11 mouse cellular contexts compared by ENCODE assay signal in genomic region chr19:36734308-36735038, GRCm38 (mm10). TPM values are rescaled to one million over a fixed set of nuclear protein-coding genes. Genes with fewer than 3 reads are reported as not detected.
A peak's percentile ranks its signal among the peaks of the same experiment; 100 is the strongest.
DNase-seq lines count a peak whose midpoint lies in the region; ATAC-seq and TF ChIP-seq lines count a peak whose summit lies in the region.
"Had no signal": no experiment of that assay in that cellular context is flagged by ENCODE, and none has a peak within 500 bp of the region (broad histone marks: within the 10 kb centered on the region; RNA-seq: fewer than 3 reads in every experiment).

No protein-coding gene starts in this region.

- H3K9me3 ChIP-seq in embryonic facial prominence, embryonic 13.5 days, result no peaks in the 10 kb centered on the region
- no peaks in the 10 kb centered on the region for H3K9me3 ChIP-seq in embryonic facial prominence, embryonic 10.5 days
- H3K9me3 ChIP-seq in kidney, postnatal 0 days (replicated peaks; ENCODE audit: low read length), result no peaks in the 10 kb centered on the region
- 0 out of 2 replicates have a peak, but pooled peaks cover 4% of the 10 kb centered on the region for H3K9me3 ChIP-seq in heart, embryonic 13.5 days

- peaks cover 21% of the 10 kb centered on the region for H3K4me1 ChIP-seq in embryonic facial prominence, embryonic 13.5 days
- H3K4me1 ChIP-seq in embryonic facial prominence, embryonic 10.5 days, result peaks cover 4% of the 10 kb centered on the region; the same call in 1 of the 2 replicates
- peaks cover 5% of the 10 kb centered on the region; the same call in 1 of the 2 replicates for H3K4me1 ChIP-seq in kidney, postnatal 0 days (replicated peaks; ENCODE audit: insufficient read depth, low read length)
- H3K4me1 ChIP-seq in heart, embryonic 13.5 days, result peaks cover 51% of the 10 kb centered on the region

- peak overlapping the region; percentile 80 for H3K4me2 ChIP-seq in embryonic facial prominence, embryonic 13.5 days
- peak overlapping the region; percentile 71 for H3K4me2 ChIP-seq in kidney, postnatal 0 days (ENCODE audit: low read length)
- H3K4me2 ChIP-seq in heart, embryonic 13.5 days, result peak overlapping the region; percentile 72

- no peak overlapping the region for H3K9ac ChIP-seq in embryonic facial prominence, embryonic 13.5 days
- H3K9ac ChIP-seq in kidney, postnatal 0 days (ENCODE audit: low read depth, low read length), result no peak overlapping the region
- H3K9ac ChIP-seq in heart, embryonic 13.5 days, result peak overlapping the region; percentile 94

- peak; percentile 25; the same call in 1 of the 2 replicates for TF ChIP-seq CTCF in kidney, postnatal 0 days (IDR thresholded peaks at IDR 0.05; ENCODE audit: low read depth)

- H3K4me3 ChIP-seq in embryonic facial prominence, embryonic 13.5 days, result no peak overlapping the region
- no peak overlapping the region for H3K4me3 ChIP-seq in embryonic facial prominence, embryonic 10.5 days
- H3K4me3 ChIP-seq in kidney, postnatal 0 days (replicated peaks; ENCODE audit: low read depth, low read length), result no peak overlapping the region
- peak overlapping the region; percentile 74 for H3K4me3 ChIP-seq in heart, embryonic 13.5 days

- 74% methylated on average over 10 of the region's 10 CpGs for WGBS in embryonic facial prominence, embryonic 13.5 days
- 84% methylated on average over 10 of the region's 10 CpGs for WGBS in embryonic facial prominence, embryonic 10.5 days
- 71% methylated on average over 10 of the region's 10 CpGs for WGBS in kidney, postnatal 0 days
- 34% methylated on average over 10 of the region's 10 CpGs for WGBS in heart, embryonic 13.5 days

- peaks cover 22% of the 10 kb centered on the region for H3K36me3 ChIP-seq in embryonic facial prominence, embryonic 13.5 days
- H3K36me3 ChIP-seq in embryonic facial prominence, embryonic 10.5 days (replicated peaks), result peaks cover 6% of the 10 kb centered on the region; the same call in 1 of the 2 replicates
- peaks cover 17% of the 10 kb centered on the region; the same call in 1 of the 2 replicates for H3K36me3 ChIP-seq in kidney, postnatal 0 days (ENCODE audit: insufficient read depth, low read length)
- peaks cover 37% of the 10 kb centered on the region for H3K36me3 ChIP-seq in heart, embryonic 13.5 days

- no peak for DNase-seq in embryonic facial prominence, embryonic 10.5 days (ENCODE audit: low spot score)
- no peak for DNase-seq in kidney, postnatal 0 days (ENCODE audit: low spot score)
- no peak for DNase-seq in kidney, postnatal 36 days
- peak; percentile 39 for DNase-seq in lung, postnatal 25 days (ENCODE audit: low spot score)
- DNase-seq in embryo, embryonic 10.5 days (ENCODE audit: low spot score), result no peak
- DNase-seq in right cerebral cortex, adult 18-20 months, result no peak
- DNase-seq: adrenal gland, postnatal 10 days; cerebellum, postnatal 25 days; layer of hippocampus, adult 9-11 months had no signal

- H3K27ac ChIP-seq in embryonic facial prominence, embryonic 13.5 days, result 0 out of 2 replicates have a peak overlapping the region, but pooled peaks have one; percentile 36
- H3K27ac ChIP-seq in embryonic facial prominence, embryonic 10.5 days (replicated peaks), result no peak overlapping the region
- no peak overlapping the region for H3K27ac ChIP-seq in kidney, postnatal 0 days
- peak overlapping the region; percentile 97 for H3K27ac ChIP-seq in heart, embryonic 13.5 days (replicated peaks)

- H3K27me3 ChIP-seq in embryonic facial prominence, embryonic 13.5 days, result no peaks in the 10 kb centered on the region
- H3K27me3 ChIP-seq in embryonic facial prominence, embryonic 10.5 days (replicated peaks; ENCODE audit: low read depth, poor library complexity, severe bottlenecking), result 0 out of 2 replicates have a peak, but pooled peaks cover 6% of the 10 kb centered on the region
- no peaks in the 10 kb centered on the region for H3K27me3 ChIP-seq in kidney, postnatal 0 days (ENCODE audit: insufficient read depth, low read length)
- H3K27me3 ChIP-seq in heart, embryonic 13.5 days (replicated peaks), result no peaks in the 10 kb centered on the region

- ATAC-seq in embryonic facial prominence, embryonic 13.5 days (ENCODE audit: insufficient number of reproducible peaks, insufficient read depth, low FRiP score, low TSS enrichment, low read depth), result no peak
- no peak for ATAC-seq in kidney, postnatal 0 days (replicated peaks; ENCODE audit: low FRiP score, low read depth)
- ATAC-seq in heart, embryonic 13.5 days (ENCODE audit: extremely low read depth, insufficient number of reproducible peaks, low FRiP score, low TSS enrichment), result no peak

RNA-seq across cellular contexts. Expression of gene Ppp1r3c, which starts 2.0 kb away (rescaled TPM):
- polyA plus RNA-seq in embryonic facial prominence, embryonic 13.5 days (2015; fragmentation: Nextera tagmentation; extraction: Ambion mirVana), result 9.3 and 9.9 TPM in 2 replicates
- 1.8 and 2.2 TPM in 2 replicates for polyA plus RNA-seq in embryonic facial prominence, embryonic 10.5 days (2016; fragmentation: Nextera tagmentation; extraction: Ambion mirVana)
- 11.1 and 12.4 TPM in 2 replicates for polyA plus RNA-seq in kidney, postnatal 0 days (2015; fragmentation: Nextera tagmentation; extraction: Ambion mirVana)
- polyA plus RNA-seq in heart, embryonic 13.5 days (2015; fragmentation: Nextera tagmentation; extraction: Ambion mirVana), result 49.2 and 64.7 TPM in 2 replicates

Comparison
In these comparisons a context has a peak if more than half of its experiments do, and no peak if none do; other contexts are left out.
1. H3K27ac ChIP-seq: peak in embryonic facial prominence, embryonic 13.5 days (single experiment) and heart, embryonic 13.5 days (single experiment); none in embryonic facial prominence, embryonic 10.5 days (single experiment) and kidney, postnatal 0 days (single experiment).
2. Peak in every context shown above with its lines, with median percentiles within 50 percentile points of each other: H3K4me2 ChIP-seq.